Mouse (Mus musculus) heart, adult 2 months (tissue): ENCODE results near the gene Msx3. TPM values are rescaled to one million over a fixed set of nuclear protein-coding genes. Genes with fewer than 3 reads are reported as not detected.

Experiments
- DNase-seq, 2 experiments: peaks; one replicate each; pipeline ENCODE4 v3.0.0; 2021
- H3K27ac ChIP-seq: fragments of 200-600 bp; 2 replicates; pipeline ENCODE4 v1.8.1; 2022
- H3K27me3 ChIP-seq: fragments of 200-500 bp; 2 replicates; pipeline ENCODE4 v1.6.1; 2012; ENCODE audit warnings: mild to moderate bottlenecking, low read length, inconsistent platforms, mixed read lengths; ENCODE audit not compliant: control insufficient read depth, insufficient read depth
- H3K36me3 ChIP-seq: fragments of 200-500 bp; 2 replicates; pipeline ENCODE4 v1.6.1; 2012; ENCODE audit warnings: low read length, inconsistent platforms; ENCODE audit not compliant: control insufficient read depth, insufficient read depth
- H3K4me1 ChIP-seq: fragments of 200-500 bp; 2 replicates; pipeline ENCODE4 v1.6.1; 2011; ENCODE audit warnings: low read length; ENCODE audit not compliant: control insufficient read depth, insufficient read depth
- H3K4me3 ChIP-seq: fragments of 200-600 bp; 2 replicates; pipeline ENCODE4 v1.8.1; 2022
- H3K79me2 ChIP-seq: fragments of 200-500 bp; replicated peaks from 2 replicates; pipeline ENCODE4 v1.6.1; 2012; ENCODE audit warnings: mild to moderate bottlenecking, inconsistent platforms, low read length, moderate library complexity, mixed read lengths; ENCODE audit not compliant: control insufficient read depth, insufficient read depth
- H3K9ac ChIP-seq: fragments of 200-500 bp; 2 replicates; pipeline ENCODE4 v1.6.1; 2012; ENCODE audit warnings: low read depth, mild to moderate bottlenecking, control low read depth, inconsistent platforms, low read length, mixed read lengths
- CTCF ChIP-seq: fragments of 200-600 bp; IDR thresholded peaks from 2 replicates; pipeline ENCODE4 v1.8.1; 2022; ENCODE audit warnings: antibody characterized with exemption, mild to moderate bottlenecking, moderate library complexity
- EP300 ChIP-seq: fragments of 200-500 bp; IDR thresholded peaks from 2 replicates; pipeline ENCODE4 v1.6.1; 2011; ENCODE audit warnings: low read depth, low read length, control low read depth; ENCODE audit not compliant: insufficient read depth
- POLR2A ChIP-seq: fragments of 200-500 bp; IDR thresholded peaks from 2 replicates; pipeline ENCODE4 v1.6.1; 2011; ENCODE audit warnings: mild to moderate bottlenecking, low read depth, low read length, control low read depth; ENCODE audit not compliant: insufficient read depth
- WGBS: fragments of 180-500 bp; shearing (Covaris S2); methylation state at CpG from one replicate; pipeline ENCODE4 v1.1.7; 2018; 5-methylcytosine and 5-hydroxymethylcytosine counted together
- intact Hi-C: fragments of 180-260 bp; cut with DNase I; formaldehyde crosslinking; loops from one replicate; pipeline ENCODE4 v1.15.1; 2025
- long read RNA-seq: library from polyadenylated mRNA; stranded (forward); transcript quantifications from one replicate; pipeline ENCODE4 v2.0.0, GENCODE M21; 2021
- polyA plus RNA-seq: library from polyadenylated mRNA; depleted of rRNA; stranded (reverse); fragments of >200 nt; gene quantifications from 2 replicates; pipeline ENCODE4 v1.2.3, GENCODE M21; 2012; rRNA removed
- total RNA-seq, 2 experiments: library from RNA; stranded (reverse); gene quantifications; 2 replicates each; pipeline ENCODE4 v1.2.3; 2021

Msx3 gene
- total RNA-seq: not detected
- polyA plus RNA-seq: not detected in 2 replicates
- long read RNA-seq: 0 reads

DNA sequence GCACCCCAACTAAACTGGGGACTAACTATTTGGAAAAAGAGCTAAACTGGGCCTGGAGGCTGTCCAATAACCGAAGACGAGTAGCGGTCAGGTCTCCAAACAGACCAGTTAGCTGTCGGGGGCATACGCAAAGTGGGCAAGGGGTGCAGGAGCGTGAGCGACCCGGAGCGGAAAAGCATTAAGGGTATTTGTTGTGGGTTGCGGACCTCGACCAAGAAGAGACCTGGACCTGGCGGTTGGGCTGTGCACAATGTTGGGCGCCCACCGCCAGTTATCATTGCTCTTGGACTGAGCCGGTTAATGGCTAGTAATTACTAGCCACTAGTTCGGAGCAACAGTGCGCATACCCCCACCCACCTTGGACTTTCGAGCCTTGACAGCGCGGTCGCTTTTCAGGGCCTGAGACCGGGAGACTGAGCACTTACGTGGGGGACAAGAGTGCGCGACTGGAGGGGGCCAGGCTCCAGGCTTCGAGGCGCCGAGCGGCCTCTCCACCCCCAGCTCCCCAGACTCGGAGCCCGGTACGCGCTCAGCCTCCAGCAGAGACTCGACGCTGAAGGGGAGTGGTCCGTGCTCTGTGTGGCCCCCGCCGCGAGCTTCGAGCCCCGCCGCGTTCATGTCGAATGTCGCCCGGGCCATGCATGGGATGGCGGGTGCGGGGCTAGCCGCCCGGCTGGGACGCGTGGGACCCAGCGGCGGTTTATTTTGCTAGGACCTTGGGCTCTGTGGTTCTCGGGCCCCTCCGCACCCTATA lies at the start of gene Msx3:
Gene Msx3, minus strand, starts transcription at position 729 of the 754 bp plus-strand sequence.
- H3K4me3 ChIP-seq: peak within 1 kb of the TSS; percentile 40
- no peak for DNase-seq
- 3% methylated on average over 56 of the region's 56 CpGs for WGBS
- H3K27ac ChIP-seq: no peak within 1 kb of the TSS
- intact Hi-C loops: no loop called here
- H3K36me3 ChIP-seq: no peaks in the 10 kb centered on the region
- no peaks in the 10 kb centered on the region for H3K79me2 ChIP-seq
- TF ChIP-seq POLR2A: no peak
- no peak for TF ChIP-seq CTCF
- TF ChIP-seq EP300: no peak
- H3K9ac ChIP-seq: no peak within 1 kb of the TSS
- H3K4me1 ChIP-seq: peaks cover 1% of the 10 kb centered on the region; the same call in 1 of the 2 replicates
- H3K27me3 ChIP-seq: peaks cover 9% of the 10 kb centered on the region; the same call in 1 of the 2 replicates

DNA sequence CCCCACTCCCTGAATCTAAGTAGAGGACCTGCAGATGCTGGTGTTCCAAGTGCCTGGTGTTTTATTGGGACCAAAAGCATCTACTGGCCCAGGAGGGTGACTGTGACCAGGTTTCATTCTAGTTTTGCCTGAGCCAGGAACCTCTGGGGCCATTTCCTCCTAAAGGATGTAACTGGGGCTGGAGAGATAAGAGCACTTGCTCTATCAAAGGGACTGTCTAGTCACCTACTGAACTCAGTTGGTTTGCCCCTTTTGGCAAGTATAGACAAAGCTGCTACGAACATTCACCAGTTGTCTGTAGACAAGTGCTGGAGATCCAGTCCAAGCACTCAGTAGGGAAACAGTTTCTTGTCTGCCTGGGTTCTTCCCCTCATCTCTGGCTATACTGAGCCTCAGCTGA lies 49.6 kb upstream of the Msx3 start:
- Histone ChIP-seq H3K4me3 (no peak overlapping the region), H3K79me2 (no peaks in the 10 kb centered on the region), H3K27me3 (no peaks in the 10 kb centered on the region), H3K36me3 (no peaks in the 10 kb centered on the region), H3K4me1 (peaks cover 2% of the 10 kb centered on the region; the same call in 1 of the 2 replicates), H3K9ac (no peak overlapping the region), H3K27ac (no peak overlapping the region)
- DNase-seq: no peak
- 55% methylated on average over 1 of the region's 1 CpGs for WGBS
- intact Hi-C loops: no loop called here
- TF ChIP-seq EP300 (no peak), POLR2A (no peak), CTCF (no peak)

DNA sequence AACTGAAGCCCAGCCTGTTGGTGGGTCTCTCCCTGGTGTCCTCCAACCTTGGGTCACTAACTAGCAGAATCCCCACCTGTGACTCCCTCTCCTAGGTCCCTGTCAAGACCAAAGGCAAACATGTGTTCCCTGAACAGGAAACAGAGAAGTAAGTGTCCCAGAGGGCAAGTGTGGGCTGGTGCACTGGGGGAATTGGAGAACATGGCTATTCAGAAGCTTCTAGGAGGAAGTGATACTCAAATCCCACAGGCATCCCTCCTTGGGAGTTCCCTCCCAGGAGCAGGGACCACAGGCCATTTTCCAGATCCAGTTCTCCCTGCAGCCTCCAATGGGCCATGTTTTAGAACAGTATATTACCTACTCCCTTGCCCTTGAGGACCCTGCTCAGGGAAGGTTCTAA lies 47.2 kb upstream of the Msx3 start:
- H3K27ac ChIP-seq: no peak overlapping the region
- TF ChIP-seq EP300 (no peak), CTCF (no peak), POLR2A (no peak)
- H3K36me3 ChIP-seq: no peaks in the 10 kb centered on the region
- H3K27me3 ChIP-seq: no peaks in the 10 kb centered on the region
- H3K4me1 ChIP-seq: no peaks in the 10 kb centered on the region
- no peak for DNase-seq
- H3K79me2 ChIP-seq: no peaks in the 10 kb centered on the region
- intact Hi-C loops: no loop called here
- no peak overlapping the region for H3K9ac ChIP-seq
- no peak overlapping the region for H3K4me3 ChIP-seq

DNA sequence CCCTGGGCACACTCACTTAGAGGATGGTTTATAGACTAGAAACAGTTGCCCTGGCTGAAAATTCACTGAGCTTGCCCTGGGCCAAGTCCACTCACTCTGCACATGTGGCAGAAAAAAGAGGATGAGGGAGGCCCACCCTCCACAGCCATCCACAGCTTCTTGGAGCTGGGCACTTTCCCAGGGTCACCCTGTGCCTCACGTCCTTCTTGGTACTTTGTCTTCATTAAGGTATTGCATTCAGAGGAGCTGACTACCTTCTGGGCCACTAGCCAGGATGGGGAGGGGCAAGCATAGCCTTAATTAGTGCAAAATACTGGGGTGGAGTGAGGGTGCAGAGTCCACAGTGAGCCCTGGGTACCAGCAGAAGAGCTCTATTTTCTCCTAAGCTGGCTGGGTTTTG lies 46.7 kb upstream of the Msx3 start:
- H3K27ac ChIP-seq: no peak overlapping the region
- no peak for DNase-seq
- H3K27me3 ChIP-seq: no peaks in the 10 kb centered on the region
- intact Hi-C loops: no loop called here
- no peaks in the 10 kb centered on the region for H3K36me3 ChIP-seq
- no peak overlapping the region for H3K4me3 ChIP-seq
- no peak for TF ChIP-seq POLR2A
- no peak for TF ChIP-seq CTCF
- TF ChIP-seq EP300: no peak
- H3K79me2 ChIP-seq: no peaks in the 10 kb centered on the region
- H3K9ac ChIP-seq: no peak overlapping the region
- no peaks in the 10 kb centered on the region for H3K4me1 ChIP-seq
- WGBS: 23% methylated on average over 1 of the region's 1 CpGs

DNA sequence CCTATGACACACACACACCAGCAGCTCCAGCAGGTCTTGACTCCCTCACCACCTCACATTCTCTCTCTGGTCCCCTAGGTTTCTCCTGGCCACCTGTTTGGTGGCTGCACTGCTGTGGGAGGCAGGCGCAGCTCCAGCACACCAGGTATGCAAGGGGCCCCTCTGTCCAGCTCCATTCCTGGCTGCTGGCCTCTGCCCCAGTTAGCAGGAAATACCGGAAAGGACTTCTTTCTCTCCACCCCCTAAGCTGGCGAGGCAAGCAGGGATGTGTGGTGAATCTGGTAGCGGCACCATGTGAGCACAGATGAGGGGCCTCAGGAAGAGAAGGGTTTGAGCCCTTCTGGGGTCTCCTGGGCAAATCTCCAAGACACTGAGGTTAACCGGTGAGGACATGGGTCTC lies 46.1 kb upstream of the Msx3 start:
- Histone ChIP-seq H3K4me1 (no peaks in the 10 kb centered on the region), H3K27me3 (no peaks in the 10 kb centered on the region), H3K9ac (no peak overlapping the region), H3K79me2 (no peaks in the 10 kb centered on the region), H3K27ac (no peak overlapping the region), H3K4me3 (no peak overlapping the region), H3K36me3 (no peaks in the 10 kb centered on the region)
- no peak for DNase-seq
- TF ChIP-seq EP300 (no peak), CTCF (no peak), POLR2A (no peak)
- WGBS: 28% methylated on average over 5 of the region's 5 CpGs
- intact Hi-C loops: no loop called here

DNA sequence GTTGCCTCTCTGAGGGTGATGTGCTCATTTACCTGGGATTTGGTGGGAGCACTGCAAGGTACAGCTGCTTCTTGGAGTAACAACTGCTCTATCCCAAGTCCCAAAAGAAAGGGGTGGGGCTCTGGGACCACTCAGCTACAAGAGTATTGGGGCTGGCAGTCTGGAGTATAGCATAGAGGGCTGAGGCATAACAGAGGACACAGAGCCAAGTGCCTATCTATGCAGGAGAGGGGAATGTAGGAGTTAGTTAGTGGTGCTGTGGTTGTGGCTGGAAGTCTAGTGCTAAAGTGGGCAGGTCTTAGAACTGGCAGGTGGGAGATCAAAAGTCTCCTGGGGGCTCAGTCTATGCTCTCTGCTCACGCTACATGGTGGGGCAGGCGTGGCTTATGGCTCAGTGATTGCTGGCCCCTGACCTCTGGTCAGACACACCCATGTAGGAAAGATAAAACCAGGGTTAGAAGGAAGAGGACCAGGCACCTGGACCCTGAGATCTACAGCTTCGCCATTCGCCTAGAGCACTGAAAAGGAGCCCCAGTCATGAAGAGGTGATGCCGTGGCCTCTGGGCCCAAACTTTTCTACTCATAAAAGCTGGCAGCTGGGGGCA lies 44.1 kb upstream of the Msx3 start, which contains the start of gene Prap1:
Gene Prap1, plus strand, starts transcription at position 472 of the 605 bp plus-strand sequence.
- no peak within 1 kb of the TSS for H3K4me3 ChIP-seq
- TF ChIP-seq CTCF (no peak), POLR2A (no peak), EP300 (no peak)
- H3K36me3 ChIP-seq: no peaks in the 10 kb centered on the region
- DNase-seq: no peak
- intact Hi-C loops: no loop called here
- no peak within 1 kb of the TSS for H3K9ac ChIP-seq
- H3K27ac ChIP-seq: no peak within 1 kb of the TSS
- H3K79me2 ChIP-seq: no peaks in the 10 kb centered on the region
- WGBS: 76% methylated on average over 5 of the region's 5 CpGs
- no peaks in the 10 kb centered on the region for H3K4me1 ChIP-seq
- no peaks in the 10 kb centered on the region for H3K27me3 ChIP-seq
